Mouse (Mus musculus) brain, embryonic 14.5 days (tissue): ENCODE results near the gene Jdp2.

Experiments
- CTCF ChIP-seq: fragments of 200-500 bp; IDR thresholded peaks from 2 replicates; pipeline ENCODE4 v1.5.1; 2012; ENCODE audit warnings: inconsistent platforms, mild to moderate bottlenecking, moderate library complexity, borderline replicate concordance; ENCODE audit not compliant: insufficient read depth, insufficient read length; ENCODE audit errors: extremely low read depth
- POLR2A ChIP-seq: fragments of 200-500 bp; IDR thresholded peaks from 2 replicates; pipeline ENCODE4 v1.6.1; 2012; ENCODE audit warnings: mild to moderate bottlenecking, inconsistent platforms, borderline replicate concordance; ENCODE audit not compliant: poor library complexity, insufficient read depth, insufficient read length, severe bottlenecking; ENCODE audit errors: extremely low read depth

GRCm38 (mm10) chr12:85623711-85624110, 24.9 kb downstream of the Jdp2 start:
- TF ChIP-seq CTCF (no peak), POLR2A (no peak)
